Mouse (Mus musculus): ENCODE results near the gene Ssbp3. TPM values are rescaled to one million over a fixed set of nuclear protein-coding genes. Genes with fewer than 3 reads are reported as not detected.
A peak's percentile ranks its signal among the peaks of the same experiment; 100 is the strongest.

The Ssbp3 gene
- polyA plus RNA-seq, 1 experiment from 2014 or later: 167 TPM

- H3K27me3 ChIP-seq (replicated peaks; ENCODE audit: control insufficient read depth, insufficient read depth, low read length): no peaks in the 10 kb centered on the region
- peak overlapping the region; percentile 47; the same call in 1 of the 2 replicates for H3K27ac ChIP-seq (ENCODE audit: low read length)
- WGBS: 5% methylated on average over 6 of the region's 6 CpGs
- peaks cover 15% of the 10 kb centered on the region for H3K4me1 ChIP-seq (replicated peaks; ENCODE audit: control insufficient read depth, insufficient read depth, low read length)
- H3K4me3 ChIP-seq (replicated peaks; ENCODE audit: low read length): no peak overlapping the region
- H3K9ac ChIP-seq (replicated peaks; ENCODE audit: low read depth, low read length): no peak overlapping the region
- no peaks in the 10 kb centered on the region for H3K36me3 ChIP-seq (ENCODE audit: control insufficient read depth, insufficient read depth)
- ATAC-seq: peak; percentile 94
- H3K4me2 ChIP-seq (ENCODE audit: low read length): no peak overlapping the region
- H3K9me3 ChIP-seq (ENCODE audit: control insufficient read depth, low read length): no peaks in the 10 kb centered on the region
Observed at GRCm38 (mm10) chr4:107084858-107085257, 174.4 kb downstream of the Ssbp3 start.

DNA sequence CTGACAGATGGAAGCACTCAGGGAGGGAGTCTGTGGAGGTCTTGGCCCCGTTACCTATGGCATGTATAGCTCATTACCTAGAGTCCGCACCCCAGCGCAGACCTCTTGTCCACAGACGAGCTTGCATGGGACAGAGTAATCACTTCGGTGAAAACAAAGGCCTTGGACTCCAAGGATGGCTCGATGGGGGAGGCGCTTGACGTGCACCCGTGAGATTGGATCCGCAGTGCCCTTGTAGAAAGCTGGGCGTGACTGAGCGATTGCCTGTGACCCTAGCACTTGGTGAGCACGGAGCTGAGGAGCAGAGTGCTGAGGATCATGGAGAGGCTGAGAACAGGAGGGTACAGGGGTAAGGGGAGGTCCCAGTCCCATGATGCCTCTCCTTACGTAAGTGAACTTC lies 181.2 kb downstream of the Ssbp3 start:
- H3K36me3 ChIP-seq (ENCODE audit: control insufficient read depth, insufficient read depth): no peaks in the 10 kb centered on the region
- no peaks in the 10 kb centered on the region for H3K4me1 ChIP-seq (replicated peaks; ENCODE audit: control insufficient read depth, insufficient read depth, low read length)
- 84% methylated on average over 14 of the region's 14 CpGs for WGBS
- no peaks in the 10 kb centered on the region for H3K27me3 ChIP-seq (replicated peaks; ENCODE audit: control insufficient read depth, insufficient read depth, low read length)
- ATAC-seq: no peak
- H3K27ac ChIP-seq (ENCODE audit: low read length): no peak overlapping the region
- no peaks in the 10 kb centered on the region for H3K9me3 ChIP-seq (ENCODE audit: control insufficient read depth, low read length)
- H3K9ac ChIP-seq (replicated peaks; ENCODE audit: low read depth, low read length): no peak overlapping the region
- no peak overlapping the region for H3K4me2 ChIP-seq (ENCODE audit: low read length)
- no peak overlapping the region for H3K4me3 ChIP-seq (replicated peaks; ENCODE audit: low read length)

GRCm38 (mm10) chr4:107094484-107095187 lies 184.1 kb downstream of the Ssbp3 start:
- ATAC-seq: no peak
- Histone ChIP-seq H3K9ac (replicated peaks; ENCODE audit: low read depth, low read length) (no peak overlapping the region), H3K9me3 (ENCODE audit: control insufficient read depth, low read length) (no peaks in the 10 kb centered on the region), H3K27me3 (replicated peaks; ENCODE audit: control insufficient read depth, insufficient read depth, low read length) (no peaks in the 10 kb centered on the region), H3K4me1 (replicated peaks; ENCODE audit: control insufficient read depth, insufficient read depth, low read length) (peaks cover 2% of the 10 kb centered on the region; the same call in 1 of the 2 replicates), H3K4me2 (ENCODE audit: low read length) (no peak overlapping the region), H3K36me3 (ENCODE audit: control insufficient read depth, insufficient read depth) (no peaks in the 10 kb centered on the region), H3K27ac (ENCODE audit: low read length) (no peak overlapping the region), H3K4me3 (replicated peaks; ENCODE audit: low read length) (no peak overlapping the region)
- 82% methylated on average over 16 of the region's 16 CpGs for WGBS

GRCm38 (mm10) chr4:107096043-107096442 lies 185.5 kb downstream of the Ssbp3 start:
- Histone ChIP-seq H3K4me2 (ENCODE audit: low read length) (no peak overlapping the region), H3K36me3 (ENCODE audit: control insufficient read depth, insufficient read depth) (no peaks in the 10 kb centered on the region), H3K9me3 (ENCODE audit: control insufficient read depth, low read length) (no peaks in the 10 kb centered on the region), H3K9ac (replicated peaks; ENCODE audit: low read depth, low read length) (no peak overlapping the region), H3K4me1 (replicated peaks; ENCODE audit: control insufficient read depth, insufficient read depth, low read length) (peaks cover 2% of the 10 kb centered on the region; the same call in 1 of the 2 replicates), H3K27ac (ENCODE audit: low read length) (no peak overlapping the region), H3K27me3 (replicated peaks; ENCODE audit: control insufficient read depth, insufficient read depth, low read length) (no peaks in the 10 kb centered on the region), H3K4me3 (replicated peaks; ENCODE audit: low read length) (no peak overlapping the region)
- ATAC-seq: no peak
- 36% methylated on average over 6 of the region's 6 CpGs for WGBS

GRCm38 (mm10) chr4:107096841-107097373 lies 186.4 kb downstream of the Ssbp3 start, which contains the start of gene Cdcp2:
Gene Cdcp2, plus strand, starts transcription at chr4:107096891.
- Histone ChIP-seq H3K4me1 (replicated peaks; ENCODE audit: control insufficient read depth, insufficient read depth, low read length) (peaks cover 2% of the 10 kb centered on the region; the same call in 1 of the 2 replicates), H3K9ac (replicated peaks; ENCODE audit: low read depth, low read length) (no peak within 1 kb of the TSS), H3K4me3 (replicated peaks; ENCODE audit: low read length) (no peak within 1 kb of the TSS), H3K4me2 (ENCODE audit: low read length) (no peak within 1 kb of the TSS), H3K27ac (ENCODE audit: low read length) (no peak within 1 kb of the TSS), H3K27me3 (replicated peaks; ENCODE audit: control insufficient read depth, insufficient read depth, low read length) (no peaks in the 10 kb centered on the region), H3K9me3 (ENCODE audit: control insufficient read depth, low read length) (no peaks in the 10 kb centered on the region), H3K36me3 (ENCODE audit: control insufficient read depth, insufficient read depth) (no peaks in the 10 kb centered on the region)
- 55% methylated on average over 16 of the region's 16 CpGs for WGBS
- ATAC-seq: no peak

DNA sequence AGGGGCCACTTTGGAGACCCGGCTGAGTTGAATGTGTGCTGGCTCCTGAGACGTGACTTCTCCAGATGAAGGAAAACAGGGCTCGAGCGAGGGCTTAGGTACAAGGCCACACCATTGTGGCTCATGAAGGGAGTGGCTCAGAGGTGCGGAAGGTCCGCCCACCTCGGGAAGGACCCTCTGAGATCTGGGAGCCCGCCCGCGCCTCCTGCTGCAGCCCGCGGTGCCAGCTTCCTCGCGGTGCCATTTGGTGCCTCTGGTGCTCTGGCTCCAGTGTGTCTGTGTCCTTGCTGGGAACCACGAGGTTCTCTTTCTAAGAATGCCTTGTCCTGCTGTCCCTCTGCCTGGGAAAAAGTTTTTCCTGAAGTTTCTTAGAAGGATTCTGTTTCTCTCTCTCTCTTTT lies 187.4 kb downstream of the Ssbp3 start:
- WGBS: 64% methylated on average over 15 of the region's 15 CpGs
- Histone ChIP-seq H3K4me3 (replicated peaks; ENCODE audit: low read length) (no peak overlapping the region), H3K4me1 (replicated peaks; ENCODE audit: control insufficient read depth, insufficient read depth, low read length) (peaks cover 2% of the 10 kb centered on the region; the same call in 1 of the 2 replicates), H3K4me2 (ENCODE audit: low read length) (no peak overlapping the region), H3K36me3 (ENCODE audit: control insufficient read depth, insufficient read depth) (no peaks in the 10 kb centered on the region), H3K9ac (replicated peaks; ENCODE audit: low read depth, low read length) (no peak overlapping the region), H3K9me3 (ENCODE audit: control insufficient read depth, low read length) (no peaks in the 10 kb centered on the region), H3K27ac (ENCODE audit: low read length) (no peak overlapping the region), H3K27me3 (replicated peaks; ENCODE audit: control insufficient read depth, insufficient read depth, low read length) (no peaks in the 10 kb centered on the region)
- ATAC-seq: no peak

- no peak overlapping the region for H3K9ac ChIP-seq (replicated peaks; ENCODE audit: low read depth, low read length)
- H3K27ac ChIP-seq (ENCODE audit: low read length): no peak overlapping the region
- no peaks in the 10 kb centered on the region for H3K27me3 ChIP-seq (replicated peaks; ENCODE audit: control insufficient read depth, insufficient read depth, low read length)
- no peak for ATAC-seq
- no peaks in the 10 kb centered on the region for H3K36me3 ChIP-seq (ENCODE audit: control insufficient read depth, insufficient read depth)
- no peaks in the 10 kb centered on the region for H3K9me3 ChIP-seq (ENCODE audit: control insufficient read depth, low read length)
- no peak overlapping the region for H3K4me3 ChIP-seq (replicated peaks; ENCODE audit: low read length)
- no peak overlapping the region for H3K4me2 ChIP-seq (ENCODE audit: low read length)
- H3K4me1 ChIP-seq (replicated peaks; ENCODE audit: control insufficient read depth, insufficient read depth, low read length): peaks cover 2% of the 10 kb centered on the region; the same call in 1 of the 2 replicates
- WGBS: 87% methylated on average over 10 of the region's 10 CpGs
Observed at GRCm38 (mm10) chr4:107098375-107098774, 187.9 kb downstream of the Ssbp3 start.

- peaks cover 2% of the 10 kb centered on the region; the same call in 1 of the 2 replicates for H3K4me1 ChIP-seq (replicated peaks; ENCODE audit: control insufficient read depth, insufficient read depth, low read length)
- no peak overlapping the region for H3K9ac ChIP-seq (replicated peaks; ENCODE audit: low read depth, low read length)
- 68% methylated on average over 17 of the region's 17 CpGs for WGBS
- no peaks in the 10 kb centered on the region for H3K27me3 ChIP-seq (replicated peaks; ENCODE audit: control insufficient read depth, insufficient read depth, low read length)
- H3K4me3 ChIP-seq (replicated peaks; ENCODE audit: low read length): no peak overlapping the region
- H3K27ac ChIP-seq (ENCODE audit: low read length): no peak overlapping the region
- H3K36me3 ChIP-seq (ENCODE audit: control insufficient read depth, insufficient read depth): no peaks in the 10 kb centered on the region
- H3K9me3 ChIP-seq (ENCODE audit: control insufficient read depth, low read length): no peaks in the 10 kb centered on the region
- no peak overlapping the region for H3K4me2 ChIP-seq (ENCODE audit: low read length)
- ATAC-seq: no peak
Observed at GRCm38 (mm10) chr4:107098791-107099525, 188.5 kb downstream of the Ssbp3 start.
